Mouse (Mus musculus) thymus, adult 2 months (tissue): ENCODE data around the gene Atxn1. TPM values are rescaled to one million over a fixed set of nuclear protein-coding genes. Genes with fewer than 3 reads are reported as not detected.

Source experiments
- DNase-seq: peaks from one replicate; pipeline ENCODE4 v3.0.0; 2021
- H3K27ac ChIP-seq: fragments of 200-500 bp; 2 replicates; pipeline ENCODE4 v1.5.1; 2012; ENCODE audit warnings: low read length, control low read depth; ENCODE audit not compliant: control insufficient read depth, insufficient read depth
- H3K27me3 ChIP-seq: fragments of 200-500 bp; 2 replicates; pipeline ENCODE4 v1.6.1; 2012; ENCODE audit warnings: mild to moderate bottlenecking, low read length, moderate library complexity, mixed read lengths; ENCODE audit not compliant: control insufficient read depth, insufficient read depth
- H3K36me3 ChIP-seq: fragments of 200-500 bp; 2 replicates; pipeline ENCODE4 v1.6.1; 2012; ENCODE audit warnings: mild to moderate bottlenecking, low read length, moderate library complexity; ENCODE audit not compliant: control insufficient read depth, insufficient read depth
- H3K4me1 ChIP-seq: fragments of 200-500 bp; replicated peaks from 2 replicates; pipeline ENCODE4 v1.6.1; 2012; ENCODE audit warnings: low read length; ENCODE audit not compliant: control insufficient read depth, insufficient read depth
- H3K4me3 ChIP-seq: fragments of 200-500 bp; 2 replicates; pipeline ENCODE4 v1.5.1; 2012; ENCODE audit warnings: mild to moderate bottlenecking, low read length, control low read depth, moderate library complexity; ENCODE audit not compliant: control insufficient read depth, insufficient read depth
- CTCF ChIP-seq: fragments of 200-500 bp; IDR thresholded peaks from 2 replicates; pipeline ENCODE4 v1.5.1; 2012; ENCODE audit warnings: mild to moderate bottlenecking, control low read depth, low read length, moderate library complexity, borderline replicate concordance; ENCODE audit not compliant: control insufficient read depth, poor library complexity, insufficient read depth; ENCODE audit errors: extremely low read depth
- POLR2A ChIP-seq: fragments of 200-500 bp; IDR thresholded peaks from 2 replicates; pipeline ENCODE4 v1.6.1; 2012; ENCODE audit warnings: mild to moderate bottlenecking, low read length, control low read depth, moderate library complexity; ENCODE audit not compliant: control insufficient read depth, poor library complexity, insufficient read depth; ENCODE audit errors: extremely low read depth
- WGBS: fragments of 180-500 bp; shearing (Covaris S2); methylation state at CpG from one replicate; pipeline ENCODE4 v1.1.7; 2018; 5-methylcytosine and 5-hydroxymethylcytosine counted together
- polyA plus RNA-seq: library from polyadenylated mRNA; depleted of rRNA; stranded (reverse); fragments of >200 nt; gene quantifications from 2 replicates; pipeline ENCODE4 v1.2.3, GENCODE M21; 2012

Gene Atxn1
- polyA plus RNA-seq, 1 experiment: 13.5 TPM

GRCm38 (mm10) chr13:45828035-45828434, 136.8 kb downstream of the Atxn1 start:
- no peaks in the 10 kb centered on the region for H3K27me3 ChIP-seq
- no peak overlapping the region for H3K4me3 ChIP-seq
- H3K27ac ChIP-seq: no peak overlapping the region
- no peaks in the 10 kb centered on the region for H3K4me1 ChIP-seq
- DNase-seq: no peak
- H3K36me3 ChIP-seq: no peaks in the 10 kb centered on the region
- 90% methylated on average over 7 of the region's 7 CpGs for WGBS
- no peak for TF ChIP-seq CTCF
- no peak for TF ChIP-seq POLR2A

- no peak for DNase-seq
- Histone ChIP-seq H3K4me3 (no peak overlapping the region), H3K4me1 (no peaks in the 10 kb centered on the region), H3K27me3 (no peaks in the 10 kb centered on the region), H3K36me3 (no peaks in the 10 kb centered on the region), H3K27ac (no peak overlapping the region)
- 91% methylated on average over 4 of the region's 4 CpGs for WGBS
- TF ChIP-seq POLR2A (no peak), CTCF (no peak)
Measured at GRCm38 (mm10) chr13:45827619-45828018, 137.2 kb downstream of the Atxn1 start.

- TF ChIP-seq POLR2A (no peak), CTCF (no peak)
- Histone ChIP-seq H3K4me3 (no peak overlapping the region), H3K4me1 (no peaks in the 10 kb centered on the region), H3K27me3 (no peaks in the 10 kb centered on the region), H3K27ac (no peak overlapping the region), H3K36me3 (no peaks in the 10 kb centered on the region)
- WGBS: 89% methylated on average over 8 of the region's 8 CpGs
- no peak for DNase-seq
Measured at GRCm38 (mm10) chr13:45827046-45827596, 137.7 kb downstream of the Atxn1 start.

- H3K36me3 ChIP-seq: no peaks in the 10 kb centered on the region
- no peak overlapping the region for H3K4me3 ChIP-seq
- no peaks in the 10 kb centered on the region for H3K27me3 ChIP-seq
- TF ChIP-seq CTCF: no peak
- no peak for TF ChIP-seq POLR2A
- H3K4me1 ChIP-seq: no peaks in the 10 kb centered on the region
- no peak for DNase-seq
- 98% methylated on average over 4 of the region's 4 CpGs for WGBS
- no peak overlapping the region for H3K27ac ChIP-seq
Measured at GRCm38 (mm10) chr13:45822491-45822829, 142.3 kb downstream of the Atxn1 start.

GRCm38 (mm10) chr13:45821764-45822490, 142.9 kb downstream of the Atxn1 start:
- Histone ChIP-seq H3K27ac (no peak overlapping the region), H3K4me1 (no peaks in the 10 kb centered on the region), H3K36me3 (no peaks in the 10 kb centered on the region), H3K27me3 (no peaks in the 10 kb centered on the region), H3K4me3 (no peak overlapping the region)
- DNase-seq: no peak
- no peak for TF ChIP-seq POLR2A
- no peak for TF ChIP-seq CTCF
- WGBS: 98% methylated on average over 7 of the region's 7 CpGs

- no peak overlapping the region for H3K27ac ChIP-seq
- no peak overlapping the region for H3K4me3 ChIP-seq
- no peaks in the 10 kb centered on the region for H3K27me3 ChIP-seq
- H3K36me3 ChIP-seq: no peaks in the 10 kb centered on the region
- no peaks in the 10 kb centered on the region for H3K4me1 ChIP-seq
- no peak for TF ChIP-seq POLR2A
- no peak for TF ChIP-seq CTCF
- 92% methylated on average over 15 of the region's 15 CpGs for WGBS
- no peak for DNase-seq
Measured at GRCm38 (mm10) chr13:45820473-45821230, 144.2 kb downstream of the Atxn1 start.

GRCm38 (mm10) chr13:45816670-45817069, 148.1 kb downstream of the Atxn1 start:
- H3K4me1 ChIP-seq: no peaks in the 10 kb centered on the region
- no peaks in the 10 kb centered on the region for H3K27me3 ChIP-seq
- no peaks in the 10 kb centered on the region for H3K36me3 ChIP-seq
- no peak for TF ChIP-seq CTCF
- no peak for TF ChIP-seq POLR2A
- no peak for DNase-seq
- H3K4me3 ChIP-seq: no peak overlapping the region
- no peak overlapping the region for H3K27ac ChIP-seq
- 88% methylated on average over 1 of the region's 1 CpGs for whole genome bisulfite sequencing
